Mouse (Mus musculus) MEL (cell line): ENCODE data around the gene Hoxb4.

Source experiments
- CHD2 ChIP-seq: IDR thresholded peaks from 2 replicates; pipeline ENCODE4 v1.6.1; 2011; ENCODE audit warnings: low read length, improper control_type of control experiment
- CTCF ChIP-seq, 3 experiments: IDR thresholded peaks in 2 of 3; conservative IDR thresholded peaks in 1 of 3; 2 replicates each; pipeline ENCODE4 v1.5.1; 2011 to 2012; ENCODE audit warnings: low read length in 3 of 3, low read depth in 2 of 3, mild to moderate bottlenecking in 2 of 3, improper control_type of control experiment in 1 of 3, inconsistent platforms in 1 of 3, mixed read lengths in 1 of 3, moderate library complexity in 1 of 3; ENCODE audit not compliant: control insufficient read depth in 1 of 3, insufficient read depth in 1 of 3, poor library complexity in 1 of 3, severe bottlenecking in 1 of 3
- EP300 ChIP-seq, 2 experiments: IDR thresholded peaks; 2 replicates each; pipeline ENCODE4 v1.6.1; 2011; ENCODE audit warnings: improper control_type of control experiment in 2 of 2, low read length in 2 of 2, low read depth in 1 of 2, mild to moderate bottlenecking in 1 of 2
- MXI1 ChIP-seq: IDR thresholded peaks from 2 replicates; pipeline ENCODE4 v1.6.1; 2011; ENCODE audit warnings: mild to moderate bottlenecking, low read depth, low read length, improper control_type of control experiment
- NELFE ChIP-seq: IDR thresholded peaks from 2 replicates; pipeline ENCODE4 v1.6.1; 2011; ENCODE audit warnings: low read depth, low read length, improper control_type of control experiment
- NRF1 ChIP-seq: IDR thresholded peaks from 2 replicates; pipeline ENCODE4 v1.6.1; 2014; ENCODE audit warnings: low read depth, mild to moderate bottlenecking, inconsistent platforms, low read length, improper control_type of control experiment, moderate library complexity; ENCODE audit not compliant: poor library complexity, insufficient read depth, severe bottlenecking
- POLR2A ChIP-seq, 2 experiments: IDR thresholded peaks; 2 replicates each; pipeline ENCODE4 v1.6.1; 2011 to 2012; ENCODE audit warnings: low read length in 2 of 2, mild to moderate bottlenecking in 2 of 2, control low read depth in 1 of 2, improper control_type of control experiment in 1 of 2, low read depth in 1 of 2, moderate library complexity in 1 of 2; ENCODE audit not compliant: control insufficient read depth in 1 of 2, insufficient read depth in 1 of 2, poor library complexity in 1 of 2

DNA sequence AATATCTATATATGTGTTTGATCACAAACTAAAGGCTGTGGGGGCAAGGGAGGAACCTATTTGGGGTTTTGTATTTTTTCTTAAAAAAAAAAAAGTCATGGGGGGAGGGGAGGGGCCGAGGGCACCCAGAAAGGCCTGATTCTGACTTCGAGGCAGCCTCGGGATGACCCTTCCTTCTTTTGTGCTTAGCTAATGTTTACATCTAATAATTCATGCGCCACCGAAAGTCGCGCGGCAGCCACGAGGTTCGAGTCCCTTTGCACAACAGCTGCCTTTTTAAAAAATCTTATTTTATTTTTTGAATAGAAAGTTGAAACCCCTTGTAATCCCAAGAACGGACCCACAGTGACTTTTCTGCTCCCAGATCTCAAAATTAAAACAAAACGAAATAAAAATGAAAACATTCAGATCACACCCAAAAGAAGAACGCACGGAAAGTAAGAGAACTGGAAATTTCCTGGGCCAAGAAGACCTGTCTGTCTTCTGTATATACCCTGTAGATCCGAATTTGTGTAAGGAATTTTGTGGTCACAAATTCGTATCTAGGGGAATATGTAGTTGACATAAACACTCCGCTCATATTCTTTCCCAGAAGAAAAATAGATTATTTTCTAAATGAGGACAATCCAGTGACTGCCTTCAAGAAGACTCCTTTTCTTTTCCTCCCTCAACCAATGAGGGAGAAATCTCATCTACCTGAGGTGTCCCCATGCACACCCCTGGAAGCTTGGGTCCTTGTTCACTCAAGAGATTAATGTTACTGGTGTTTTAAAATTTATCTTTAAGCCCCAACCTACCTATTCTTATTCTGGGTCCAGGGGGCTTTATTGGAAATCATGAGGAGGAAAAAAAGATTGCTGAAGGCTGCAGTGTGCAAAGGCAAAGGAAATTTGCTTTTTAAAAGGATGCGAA, 1.1 kb upstream of the Hoxb4 start:
- TF ChIP-seq MXI1 (no peak), POLR2A (IDR thresholded peaks at IDR 0.05; ENCODE audit: control insufficient read depth in 1 of 2, insufficient read depth in 1 of 2, low read depth in 1 of 2, low read length in 2 of 2, poor library complexity in 1 of 2) (no peak), EP300 (IDR thresholded peaks at IDR 0.05; ENCODE audit: low read depth in 1 of 2, low read length in 2 of 2) (no peak), CTCF (IDR thresholded peaks at IDR 0.05 in 2 of 3, conservative IDR thresholded peaks at IDR 0.05 in 1 of 3; ENCODE audit: control insufficient read depth in 1 of 3, insufficient read depth in 1 of 3, low read depth in 2 of 3, low read length in 3 of 3, poor library complexity in 1 of 3, severe bottlenecking in 1 of 3) (no peak), CHD2 (no peak), NRF1 (no peak), NELFE (no peak)
